Mouse (Mus musculus) induced T-regulatory cell, adult 2 months (primary cell): ENCODE measurements around the gene Otulin.
A peak's percentile ranks its signal among the peaks of the same experiment; 100 is the strongest.

Source experiments
- DNase-seq: peaks from one replicate; pipeline ENCODE4 v3.0.0-alpha.2; 2012; ENCODE audit warnings: low read depth

Otulin gene

GRCm38 (mm10) chr15:27550358-27550992, 80.0 kb downstream of the Otulin start:
- no peak for DNase-seq

- no peak for DNase-seq
Measured at GRCm38 (mm10) chr15:27549878-27550277, 80.6 kb downstream of the Otulin start.

- DNase-seq = no peak
Measured at GRCm38 (mm10) chr15:27549071-27549470, 81.4 kb downstream of the Otulin start.

GRCm38 (mm10) chr15:27548110-27548509, 82.4 kb downstream of the Otulin start:
- no peak for DNase-seq

GRCm38 (mm10) chr15:27545203-27545602, 85.3 kb downstream of the Otulin start:
- no peak for DNase-seq

- DNase-seq = no peak
Measured at GRCm38 (mm10) chr15:27539745-27540144, 90.7 kb downstream of the Otulin start.

GRCm38 (mm10) chr15:27537519-27538223, 92.8 kb downstream of the Otulin start:
- DNase-seq = no peak

- no peak for DNase-seq
Measured at GRCm38 (mm10) chr15:27536771-27537170, 93.7 kb downstream of the Otulin start.

GRCm38 (mm10) chr15:27536186-27536585, 94.3 kb downstream of the Otulin start:
- no peak for DNase-seq

GRCm38 (mm10) chr15:27535681-27536080, 94.8 kb downstream of the Otulin start:
- DNase-seq = no peak

- DNase-seq = no peak
Measured at GRCm38 (mm10) chr15:27533036-27533435, 97.5 kb downstream of the Otulin start.

GRCm38 (mm10) chr15:27530023-27530422, 100.5 kb downstream of the Otulin start:
- no peak for DNase-seq

- DNase-seq = no peak
Measured at GRCm38 (mm10) chr15:27528896-27529295, 101.6 kb downstream of the Otulin start.

GRCm38 (mm10) chr15:27525233-27526005, 105.1 kb downstream of the Otulin start:
- DNase-seq = no peak

- DNase-seq = no peak
Measured at GRCm38 (mm10) chr15:27519857-27520256, 110.6 kb downstream of the Otulin start.

- DNase-seq = peak; percentile 24
Measured at GRCm38 (mm10) chr15:27518026-27518425, 112.5 kb downstream of the Otulin start.

GRCm38 (mm10) chr15:27516927-27517326, 113.6 kb downstream of the Otulin start:
- no peak for DNase-seq

GRCm38 (mm10) chr15:27508982-27509381, 121.5 kb downstream of the Otulin start:
- DNase-seq = no peak

GRCm38 (mm10) chr15:27508169-27508568, 122.3 kb downstream of the Otulin start:
- no peak for DNase-seq

GRCm38 (mm10) chr15:27506893-27507596, 123.4 kb downstream of the Otulin start:
- no peak for DNase-seq

- DNase-seq = no peak
Measured at GRCm38 (mm10) chr15:27506127-27506886, 124.2 kb downstream of the Otulin start.
